Mouse (Mus musculus) frontal cortex, adult 2 months (tissue): ENCODE results near the gene Mcat. TPM values are rescaled to one million over a fixed set of nuclear protein-coding genes. Genes with fewer than 3 reads are reported as not detected.

Source experiments
- DNase-seq, 2 experiments: peaks; one replicate each; pipeline ENCODE4 v3.0.0; 2022; ENCODE audit warnings: low spot score in 1 of 2; ENCODE audit errors: extremely low spot score in 1 of 2
- polyA plus RNA-seq: library from polyadenylated mRNA; depleted of rRNA; stranded (reverse); fragments of >200 nt; gene quantifications from 2 replicates; pipeline ENCODE4 v1.2.3, GENCODE M21; 2012

The Mcat gene
- polyA plus RNA-seq, 1 experiment = 29.6 TPM

DNA sequence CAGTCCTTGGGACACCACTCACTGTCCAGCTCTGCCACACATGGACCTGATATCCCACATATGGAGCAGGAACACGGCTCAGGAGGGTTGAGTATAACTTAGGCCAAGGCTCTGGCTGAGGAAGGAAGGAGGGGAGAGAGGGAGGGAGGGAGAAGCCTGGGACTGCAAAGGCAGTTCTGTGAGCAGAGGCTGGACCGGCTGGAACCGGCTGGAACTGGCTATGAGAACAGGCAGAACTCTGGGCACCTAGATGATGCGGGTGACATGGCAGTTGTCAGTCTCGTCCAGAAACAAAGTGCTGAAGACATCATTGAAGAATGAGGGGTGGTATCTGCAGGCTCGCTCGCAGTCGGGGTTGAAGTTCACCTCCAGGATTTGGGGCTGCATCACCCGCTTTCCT is 13.1 kb upstream of the Mcat start:
- no peak for DNase-seq

DNA sequence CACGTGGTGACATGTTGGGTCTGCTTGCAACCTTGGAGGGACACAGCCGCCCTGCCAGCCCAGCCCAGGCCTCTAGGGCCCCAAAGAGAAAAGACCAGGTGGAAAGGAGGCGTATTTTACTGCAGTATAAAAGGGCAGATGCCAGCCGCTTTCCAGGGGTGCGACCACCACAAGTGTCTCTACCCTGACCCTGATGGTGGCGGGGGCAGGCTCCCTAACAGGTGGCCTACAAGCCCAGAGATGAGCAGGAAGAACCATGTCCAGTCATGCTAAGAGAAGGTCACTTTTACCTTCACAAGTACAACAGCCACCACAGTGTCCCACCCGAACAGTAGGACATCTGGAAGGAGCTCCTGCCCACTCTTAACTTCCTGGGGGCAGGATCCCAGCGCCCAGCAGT is 12.0 kb upstream of the Mcat start:
- no peak for DNase-seq

DNA sequence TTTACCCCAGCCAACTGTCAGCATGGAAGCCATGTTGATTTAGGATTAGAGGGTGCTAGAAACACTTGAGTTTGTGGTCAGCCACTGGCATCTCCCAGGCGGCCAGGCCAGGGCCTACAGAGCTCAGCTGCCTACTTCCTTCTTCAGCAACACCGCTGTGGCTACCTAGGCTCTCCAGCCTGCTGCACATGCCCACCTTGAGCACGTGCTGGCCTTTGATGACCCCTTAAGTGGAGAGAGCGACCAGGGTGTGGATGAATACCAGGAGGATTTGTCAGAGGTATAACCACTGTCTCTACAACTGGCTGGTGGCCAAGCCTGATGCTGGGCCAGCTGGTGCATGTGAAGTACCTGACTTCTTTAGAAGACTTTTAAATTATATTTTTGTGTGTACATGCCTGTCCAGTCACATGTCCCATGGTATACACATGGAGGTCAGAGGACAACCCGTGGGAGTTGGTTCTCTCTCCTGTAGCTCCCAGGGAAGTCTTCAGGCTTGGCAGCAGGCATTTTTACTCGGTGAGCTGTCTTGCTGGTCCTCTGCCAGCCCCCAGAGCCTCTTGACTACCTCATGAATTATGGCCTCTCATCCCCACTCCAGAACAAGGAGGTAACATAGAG is 11.3 kb upstream of the Mcat start:
- DNase-seq = no peak

DNA sequence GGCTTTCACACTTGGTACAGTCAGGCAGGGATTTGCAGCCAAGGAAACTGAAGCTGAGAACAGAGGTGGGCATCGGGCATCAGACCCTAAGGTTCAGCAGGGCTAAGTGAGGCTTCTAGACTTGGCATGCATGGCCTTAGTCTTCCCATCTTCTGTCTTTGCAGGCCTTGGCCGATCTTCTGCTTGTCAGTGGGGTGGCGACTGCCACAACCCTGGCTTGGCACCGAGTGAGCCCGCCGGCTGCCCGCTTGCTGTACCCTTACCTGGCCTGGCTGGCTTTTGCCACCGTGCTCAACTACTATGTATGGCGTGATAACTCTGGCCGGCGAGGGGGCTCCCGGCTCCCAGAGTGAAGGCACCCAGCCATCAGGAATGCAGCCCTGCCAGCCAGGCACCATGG is 10.0 kb upstream of the Mcat start:
- no peak for DNase-seq

DNA sequence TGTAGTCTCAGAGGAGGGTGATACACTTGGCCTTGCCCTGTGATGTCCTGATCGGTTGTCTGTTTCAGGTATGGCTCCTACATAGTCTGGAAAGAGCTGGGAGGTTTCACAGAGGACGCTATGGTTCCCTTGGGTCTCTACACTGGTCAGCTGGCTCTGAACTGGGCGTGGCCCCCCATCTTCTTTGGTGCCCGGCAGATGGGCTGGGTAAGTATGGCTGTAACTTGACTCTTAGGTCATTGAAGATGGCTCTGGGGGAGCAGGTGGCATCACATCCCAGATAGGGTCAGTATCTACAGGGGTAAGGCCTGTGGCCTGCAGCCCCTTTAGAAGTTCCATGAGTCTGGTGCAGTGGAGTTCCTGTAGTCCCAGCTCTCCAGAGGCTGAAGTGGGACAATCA is 8.5 kb upstream of the Mcat start:
- DNase-seq = no peak

DNA sequence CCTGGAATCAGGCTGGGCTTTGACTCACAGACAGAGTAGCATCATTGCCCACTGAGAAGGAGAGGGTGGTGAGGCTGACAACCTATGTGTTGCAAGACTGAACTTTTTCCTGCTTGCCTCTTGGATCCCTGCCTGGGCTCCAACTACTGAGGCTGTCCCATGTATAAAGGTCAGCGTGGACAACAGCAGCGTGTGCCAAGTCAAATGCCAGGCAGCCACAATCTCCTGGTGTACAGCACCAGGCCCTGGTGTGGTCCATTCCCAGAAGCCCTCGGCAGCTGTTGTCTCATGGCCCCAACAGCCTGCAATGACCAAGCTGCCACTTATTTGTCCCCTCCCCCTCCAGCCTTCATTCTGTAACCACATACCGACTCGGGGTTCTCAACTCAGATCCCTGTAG is 8.0 kb upstream of the Mcat start:
- DNase-seq = no peak

DNA sequence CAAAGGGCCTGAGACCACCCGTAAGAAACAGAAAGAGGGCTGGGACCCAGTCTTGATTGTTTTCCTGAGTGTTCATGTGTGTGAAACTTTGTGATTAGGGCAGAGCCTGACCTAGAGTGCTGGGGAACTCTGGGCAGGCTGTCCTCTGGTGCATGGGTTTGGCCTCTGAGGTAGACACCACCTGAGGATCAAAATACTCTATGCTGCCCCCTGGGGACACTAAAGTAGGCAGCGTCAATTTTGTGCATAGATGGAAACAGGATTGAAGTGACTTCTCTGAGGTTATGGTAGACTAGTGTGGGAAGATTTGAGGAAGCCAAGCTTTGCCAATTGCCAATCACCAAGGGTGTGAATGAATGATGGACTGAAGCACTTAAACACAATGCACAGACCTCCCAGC is 7.1 kb upstream of the Mcat start:
- no peak for DNase-seq

DNA sequence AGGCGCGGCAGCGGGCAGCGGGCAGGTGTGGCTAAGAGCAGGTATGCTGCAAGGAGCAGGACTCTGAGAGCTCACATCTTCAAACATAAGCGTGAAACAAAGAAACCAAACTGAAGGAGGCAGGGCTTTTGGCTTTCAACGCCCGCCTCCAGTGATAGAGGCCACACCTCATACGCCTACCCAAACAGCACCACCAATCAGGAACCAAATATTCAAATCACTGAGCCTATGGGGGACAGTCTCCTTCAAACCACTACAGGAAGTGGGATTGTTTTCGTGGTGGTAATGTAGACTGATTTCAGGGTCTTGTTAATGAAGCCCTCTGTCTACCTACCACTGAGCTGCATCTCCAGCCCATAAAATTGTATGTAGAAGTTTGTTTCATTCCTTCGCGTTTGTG is 6.1 kb upstream of the Mcat start:
- no peak for DNase-seq

DNA sequence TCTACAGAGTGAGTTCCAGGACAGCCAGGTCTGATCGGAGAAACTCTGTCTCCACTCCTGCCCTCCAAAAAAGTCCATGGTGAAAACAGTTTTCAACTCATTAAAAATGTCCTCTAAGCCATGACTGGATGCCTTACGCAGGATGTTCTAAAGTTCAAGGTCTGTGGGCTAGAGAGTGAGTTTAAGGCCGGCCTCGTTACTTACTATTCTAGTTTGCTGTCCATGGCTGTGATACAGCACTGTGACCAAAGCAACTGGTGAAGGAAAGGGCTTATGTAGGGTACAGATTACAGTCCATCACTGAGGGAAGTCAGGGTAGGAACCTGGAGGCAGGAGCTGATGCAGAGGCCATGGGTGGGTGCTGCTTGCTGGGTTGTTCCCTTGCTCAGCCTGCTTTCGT is 5.0 kb upstream of the Mcat start:
- DNase-seq = no peak

DNA sequence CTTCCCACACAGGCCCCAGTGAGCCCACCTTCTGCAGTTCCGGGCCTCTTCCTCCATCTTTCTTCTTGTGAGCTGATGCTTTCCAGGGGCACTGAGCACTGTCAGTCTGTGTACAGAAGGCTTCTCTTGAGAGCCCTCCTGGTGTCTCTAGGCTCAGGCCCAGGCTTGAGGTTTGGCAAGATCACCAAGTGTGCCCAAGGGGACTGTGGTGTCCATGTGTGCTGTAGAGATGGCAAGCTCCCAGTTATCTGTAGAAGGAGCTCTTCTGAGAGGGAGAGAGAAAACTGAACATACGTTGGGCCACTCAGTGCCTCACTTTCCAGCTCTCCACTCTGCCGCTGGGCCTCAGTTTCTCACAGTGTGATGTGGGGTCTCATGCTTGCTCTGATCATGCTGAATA is 4.1 kb upstream of the Mcat start:
- no peak for DNase-seq

DNA sequence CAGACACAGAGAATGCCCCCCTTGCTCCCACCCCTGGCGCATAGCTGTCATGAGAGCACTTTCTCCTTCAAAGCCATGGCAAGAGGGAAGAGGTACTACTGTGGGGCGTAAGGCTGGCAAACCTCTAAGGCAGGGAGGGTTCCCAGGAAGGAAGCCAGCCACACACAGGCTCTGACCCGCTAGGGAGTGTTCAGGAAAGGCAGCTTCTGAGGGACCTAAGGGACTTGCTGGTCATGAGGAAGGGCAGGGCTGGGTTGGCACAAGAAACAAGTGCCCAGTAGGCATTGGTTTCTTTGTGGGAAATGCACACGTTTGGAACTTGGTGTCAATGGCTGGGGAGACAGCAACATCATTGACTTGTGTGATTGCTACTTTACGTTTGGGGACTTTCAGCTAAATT is 2.4 kb upstream of the Mcat start:
- no peak for DNase-seq

DNA sequence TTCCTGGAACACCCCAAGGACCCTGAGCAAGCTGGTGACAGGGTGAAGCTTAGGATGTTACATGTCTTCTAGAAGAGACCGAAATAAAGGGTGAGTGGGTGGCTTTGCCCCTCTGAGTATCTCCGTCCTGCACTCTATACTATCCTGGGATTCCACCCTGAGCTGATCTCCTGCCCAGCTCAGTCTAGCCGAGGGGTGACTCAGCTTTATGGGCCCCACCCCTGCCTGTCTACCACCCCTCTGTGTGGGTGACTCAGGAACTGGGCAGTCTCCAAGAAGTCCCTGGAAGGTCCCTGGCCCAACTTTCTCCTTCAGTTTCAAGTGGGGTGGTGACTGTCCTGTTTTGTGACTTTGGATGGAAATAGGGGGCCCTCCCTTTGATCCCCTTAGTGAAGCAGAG is 1.8 kb upstream of the Mcat start:
- DNase-seq = no peak

DNA sequence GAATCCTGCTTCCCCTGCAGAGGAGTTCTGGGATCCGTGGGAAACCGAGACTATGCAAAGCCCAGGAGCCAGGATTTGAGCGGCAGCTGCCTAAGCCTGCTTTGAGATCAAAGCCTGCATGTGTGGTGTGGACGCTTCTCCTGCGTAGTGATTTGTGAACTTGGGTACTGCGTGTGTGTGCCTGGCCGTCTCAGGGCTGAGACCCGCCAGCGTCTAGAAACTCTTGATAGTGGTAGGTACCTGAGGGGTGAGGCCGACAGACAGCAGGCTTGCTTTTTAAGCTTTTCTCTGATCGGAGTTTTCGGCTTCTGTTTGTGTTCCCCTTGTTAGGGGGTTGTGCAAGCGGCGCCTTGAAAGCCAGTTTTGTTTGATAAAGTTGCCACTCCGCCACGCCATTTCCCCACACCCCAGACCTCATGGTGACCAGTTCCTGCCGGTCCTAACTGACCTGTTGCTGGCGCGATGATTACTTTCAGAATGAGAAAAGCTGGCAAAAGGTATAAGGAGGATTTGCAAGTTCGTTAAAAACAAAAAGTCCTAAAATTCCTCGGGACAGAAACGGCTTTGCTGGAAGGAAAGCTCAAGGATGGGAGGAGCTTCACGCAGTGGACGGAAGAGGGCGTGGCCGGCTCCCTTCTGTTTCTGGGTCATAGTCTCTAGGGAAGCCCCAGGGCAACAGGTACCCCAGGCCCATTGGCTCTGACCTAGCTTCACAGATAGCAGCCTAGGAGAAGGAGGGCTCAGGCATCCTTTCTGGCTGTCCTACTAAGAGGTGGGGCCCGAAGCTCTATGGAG is 467 bp upstream of the Mcat start:
- DNase-seq = no peak

DNA sequence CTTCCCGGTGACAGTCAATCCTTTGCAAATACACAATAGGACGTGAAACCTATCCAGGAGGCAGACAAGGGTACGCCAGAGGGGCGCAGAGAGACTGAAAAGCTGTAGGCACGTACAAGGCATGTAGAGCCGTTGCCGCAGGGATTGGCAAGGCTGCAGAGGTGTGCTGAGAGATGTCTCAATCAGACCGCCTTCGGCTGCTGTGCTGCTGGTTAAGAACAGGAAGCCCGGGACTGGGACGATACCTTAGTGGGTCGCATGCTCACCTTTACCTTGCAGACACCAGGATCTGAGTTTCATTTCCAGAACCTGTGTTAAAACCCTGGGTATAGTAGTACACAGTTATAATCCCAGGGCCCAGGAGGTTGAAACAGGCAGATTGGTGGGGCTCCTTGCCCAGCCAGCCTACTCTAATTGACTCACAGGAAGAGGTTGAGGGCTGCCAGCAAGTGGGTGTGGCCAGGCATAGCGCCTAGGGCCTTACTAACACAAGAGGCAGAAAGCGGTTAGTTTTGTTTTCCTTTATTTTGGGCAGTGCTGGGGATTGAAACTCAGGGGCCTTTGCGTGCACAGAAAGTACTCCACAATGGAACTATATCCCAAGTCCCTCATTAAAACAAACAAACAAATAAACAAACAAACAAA is 839 bp downstream of the Mcat start:
- peak; percentile 18 to 71 for DNase-seq

DNA sequence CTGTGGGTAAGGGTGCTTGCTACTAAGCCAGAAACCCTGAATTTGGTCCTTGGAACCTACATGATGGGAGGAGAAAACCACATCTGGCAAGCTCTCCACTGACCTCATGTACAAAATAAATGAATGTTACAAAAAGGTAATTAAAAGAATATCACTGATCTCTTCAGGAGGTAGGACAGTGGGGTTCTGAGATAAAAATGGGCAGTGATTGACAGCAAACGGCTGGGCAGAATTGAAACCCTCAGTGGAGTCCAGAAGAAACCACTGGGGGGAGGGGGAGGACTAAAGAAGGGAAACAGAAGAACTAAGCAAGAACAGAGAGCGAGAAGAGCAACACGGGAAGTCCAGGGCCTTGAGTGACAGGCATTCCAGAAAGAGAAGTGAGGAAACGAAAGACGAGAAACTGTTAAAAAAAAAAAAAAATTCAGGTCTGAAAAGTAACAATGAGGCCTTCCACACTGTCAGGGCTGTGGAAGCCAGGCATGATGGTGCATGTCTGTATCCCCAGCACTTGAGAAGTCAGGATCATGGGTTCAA is 2.6 kb downstream of the Mcat start:
- no peak for DNase-seq

DNA sequence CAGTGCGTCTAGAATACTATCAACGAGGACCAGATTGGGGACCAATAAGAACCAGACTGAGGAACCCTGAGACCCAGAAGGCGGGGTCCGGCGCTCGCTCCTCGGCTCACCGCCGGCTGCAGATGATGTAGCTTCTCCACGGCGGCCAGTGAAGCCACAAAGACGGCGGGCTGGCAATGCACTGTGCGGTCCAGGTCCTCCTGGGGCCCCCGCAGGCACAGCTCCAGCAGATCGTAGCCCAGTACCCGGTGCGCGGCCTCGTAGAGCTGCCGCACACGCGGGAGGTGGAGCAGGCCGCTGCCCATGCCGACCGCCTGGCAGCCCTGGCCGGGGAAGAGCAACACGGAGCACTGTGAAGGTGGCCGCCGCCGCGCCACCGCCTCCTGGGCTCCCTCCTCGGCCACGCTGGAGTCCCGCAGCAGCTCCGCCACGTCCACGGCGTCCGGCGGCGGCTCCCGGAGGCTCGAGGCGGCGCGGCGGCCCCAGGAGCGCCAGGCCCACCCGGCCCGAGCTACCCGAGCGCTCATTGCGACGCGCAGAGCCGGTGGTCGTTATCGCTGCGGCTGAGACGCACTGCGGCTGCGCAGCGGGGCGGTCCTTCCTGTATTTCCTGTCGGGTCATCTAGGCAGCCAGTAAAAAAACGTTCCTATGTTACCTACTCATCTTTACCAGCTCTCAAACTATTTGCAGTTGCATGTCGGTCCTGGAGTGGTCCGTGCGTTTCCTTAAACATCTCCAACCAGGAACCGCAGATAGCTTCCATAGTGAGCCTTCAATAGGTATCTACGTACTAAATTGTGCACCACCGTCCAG is 8.2 kb downstream of the Mcat start:
- DNase-seq = peak; percentile 68 to 87

DNA sequence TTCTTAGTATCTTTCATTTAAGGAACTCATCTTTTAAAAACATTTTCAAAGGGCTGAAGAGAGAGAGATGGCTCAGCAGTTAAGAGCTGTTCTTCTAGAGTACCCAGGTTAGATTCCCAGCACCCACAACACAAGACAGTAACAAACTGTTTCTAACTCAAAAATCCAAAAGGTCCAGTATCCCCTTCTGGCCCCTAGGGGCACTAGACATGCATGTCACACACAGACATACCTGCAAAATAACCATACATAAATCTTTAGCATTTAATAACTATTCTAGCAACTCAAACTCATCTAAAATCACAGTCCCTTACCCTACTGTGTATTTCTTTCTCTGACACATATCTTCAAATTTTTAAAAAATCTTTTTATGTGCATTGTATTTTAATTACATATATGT is 9.8 kb downstream of the Mcat start:
- no peak for DNase-seq

DNA sequence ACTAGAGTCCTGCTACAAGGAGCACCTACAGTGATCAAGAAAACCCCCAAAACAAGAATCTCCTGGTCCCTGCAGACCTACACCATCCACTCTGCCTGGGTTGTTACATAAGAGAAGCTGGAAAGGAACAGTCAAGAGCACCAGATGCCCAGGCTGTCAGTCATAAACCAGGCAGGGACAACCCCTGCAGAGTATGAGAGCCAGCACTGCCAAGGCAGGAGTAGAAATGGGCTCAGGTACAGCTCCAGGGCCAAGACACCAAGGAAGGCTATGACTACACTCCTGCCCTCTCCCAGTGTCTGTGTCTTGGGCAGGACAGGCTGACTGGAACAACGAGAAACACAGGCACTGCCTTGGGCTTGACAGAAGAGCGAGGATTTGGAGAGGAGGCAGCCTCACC is 13.4 kb downstream of the Mcat start:
- DNase-seq = no peak

DNA sequence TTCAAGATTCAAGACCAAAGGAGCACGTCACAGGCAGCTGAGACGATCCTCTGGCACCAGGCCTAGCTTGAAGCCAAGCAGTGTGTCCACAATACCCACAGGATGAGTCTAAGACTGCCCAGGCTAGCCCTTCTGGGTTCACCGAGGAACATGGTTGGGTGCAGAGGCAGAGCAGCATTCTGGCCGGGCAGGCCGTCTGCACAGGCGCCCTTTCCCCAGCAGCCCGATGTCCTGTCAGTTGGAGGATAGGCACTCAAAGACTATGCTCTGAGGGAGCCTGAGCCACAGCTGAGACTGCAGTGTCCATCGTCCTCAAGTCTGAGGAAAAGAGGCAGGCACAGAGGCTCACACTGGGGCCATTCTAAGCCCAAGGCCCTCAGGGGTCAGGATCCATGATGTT is 16.4 kb downstream of the Mcat start:
- DNase-seq = no peak

DNA sequence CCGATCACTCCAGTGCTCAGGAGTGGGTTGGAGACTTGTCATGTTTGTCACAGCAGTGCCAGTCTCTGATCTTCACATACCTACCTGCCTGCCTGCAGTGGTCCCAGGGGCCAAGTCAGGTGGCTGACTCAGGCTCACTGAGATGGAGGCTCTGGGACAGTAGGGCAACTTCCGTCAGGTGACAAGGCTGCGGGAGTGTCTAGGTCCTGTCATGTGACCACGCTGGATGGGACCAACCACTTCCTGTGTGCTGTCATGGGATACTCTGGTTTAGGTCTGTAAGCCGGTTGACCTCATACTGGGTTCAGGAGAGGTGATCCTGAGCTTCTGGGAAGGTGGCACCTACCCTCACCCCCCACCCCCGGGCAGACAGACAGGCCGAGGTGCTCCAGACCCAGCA is 17.6 kb downstream of the Mcat start:
- DNase-seq = no peak

DNA sequence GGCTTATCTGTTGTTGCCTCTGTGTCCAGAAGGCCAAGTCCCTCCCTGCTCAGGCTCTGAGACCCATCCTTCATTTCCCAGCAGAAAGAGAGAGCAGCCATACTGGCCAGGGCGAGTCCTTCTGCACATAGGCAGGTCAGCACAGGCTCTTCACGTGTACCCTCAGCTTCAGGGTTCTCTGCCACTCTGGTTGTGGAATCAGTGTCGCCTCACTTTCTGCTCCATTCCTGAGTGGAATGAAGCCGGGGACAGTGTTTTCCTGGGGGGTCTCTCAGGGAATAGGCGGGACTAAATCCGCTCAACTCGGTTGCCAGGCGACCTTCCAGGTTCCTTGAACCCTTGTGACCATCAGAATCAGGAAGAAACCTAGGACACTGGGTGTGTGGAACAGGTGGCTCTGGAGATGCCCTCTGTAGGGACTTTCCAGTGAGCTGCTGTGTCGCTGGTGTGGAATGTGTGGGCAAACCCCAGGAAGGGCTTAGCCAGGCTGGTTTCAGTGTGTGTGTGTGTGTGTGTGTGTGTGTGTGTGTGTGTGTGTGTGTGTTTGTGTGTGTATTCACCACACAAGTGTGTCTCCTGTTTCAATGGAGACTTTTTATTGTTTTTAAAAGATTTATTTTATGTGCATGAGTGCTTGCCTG is 21.8 kb downstream of the Mcat start:
- DNase-seq = no peak
